Mouse (Mus musculus): Measurements from ENCODE around the gene Gm13306.
"Not testable (repeated sequence)": the region's sequence is repeated elsewhere in the genome, so short reads cannot be mapped to it uniquely, and the experiment has no call there.

Gene Gm13306

GRCm38 (mm10) chr4:42153136-42153535 lies at the start of gene Gm13306:
Gene Gm13306, plus strand, starts transcription at chr4:42153436.
- not testable (repeated sequence) for DNase-seq

GRCm38 (mm10) chr4:42114517-42114916 lies 38.7 kb upstream of the Gm13306 start, which contains the start of gene Gm13304:
Gene Gm13304, plus strand, starts transcription at chr4:42114817.
- not testable (repeated sequence) for DNase-seq

GRCm38 (mm10) chr4:42168503-42168902 lies 15.3 kb downstream of the Gm13306 start, which contains the start of gene Gm13305:
Gene Gm13305, minus strand, starts transcription at chr4:42168603.
- not testable (repeated sequence) for DNase-seq

GRCm38 (mm10) chr4:42178243-42178642 lies 25.0 kb downstream of the Gm13306 start:
- not testable (repeated sequence) for DNase-seq

GRCm38 (mm10) chr4:42183234-42184197 lies 30.3 kb downstream of the Gm13306 start:
- DNase-seq = not testable (repeated sequence)

- DNase-seq = not testable (repeated sequence)
Measured at GRCm38 (mm10) chr4:42184324-42184979, 31.2 kb downstream of the Gm13306 start.

- not testable (repeated sequence) for DNase-seq
Measured at GRCm38 (mm10) chr4:42184980-42185372, 31.7 kb downstream of the Gm13306 start.
